Mouse (Mus musculus): Measurements from ENCODE around the gene Ing4. TPM values are rescaled to one million over a fixed set of nuclear protein-coding genes. Genes with fewer than 3 reads are reported as not detected.

Ing4 gene
- 10 to 100 TPM; 22.0 to 23.2 TPM for total RNA-seq (2021)
- long read RNA-seq, experiment 1, transcript Ing4-201 (8 exons, 1,629 nt): major isoform, 13 of 26 reads
- long read RNA-seq, experiment 1, partial matches to known transcripts: 0 of 26 reads
- long read RNA-seq, experiment 1, other reads (novel, unspliced or antisense): 11 of 26 reads
- long read RNA-seq, experiment 2, transcript Ing4-201 (8 exons, 1,629 nt): major isoform, 5 of 11 reads
- long read RNA-seq, experiment 2, partial matches to known transcripts: 1 of 11 reads
- long read RNA-seq, experiment 2, other reads (novel, unspliced or antisense): 3 of 11 reads

DNA sequence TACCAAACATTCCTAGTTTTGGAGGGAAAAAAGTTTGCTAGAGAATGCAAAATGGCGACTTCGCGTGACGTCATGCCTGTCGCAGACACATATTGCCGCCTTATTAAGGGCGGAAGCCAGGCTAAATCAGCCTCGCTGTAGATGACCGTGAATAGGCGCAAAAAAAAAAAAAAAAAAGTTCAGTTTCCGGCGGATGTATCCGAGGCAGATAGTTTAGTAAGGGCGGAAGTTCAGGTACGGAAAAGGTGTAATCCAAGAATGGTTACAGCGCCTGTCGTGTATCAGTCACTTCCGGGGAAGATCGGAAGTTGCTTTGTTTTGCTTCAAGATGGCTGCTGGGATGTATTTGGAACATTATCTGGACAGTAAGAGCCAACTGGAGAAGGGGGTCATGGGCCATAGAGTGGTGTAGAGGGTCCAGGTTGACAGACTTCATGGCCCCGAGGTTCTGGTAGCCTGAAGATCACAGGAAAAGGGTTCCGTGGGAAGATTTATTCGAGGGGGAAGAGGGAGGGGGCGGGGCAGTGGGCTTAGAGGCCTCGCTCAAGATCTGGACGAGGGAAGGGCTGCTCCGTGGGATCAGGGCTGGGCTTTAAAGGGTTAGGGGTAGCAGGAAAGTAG, at the start of gene Ing4:
Gene Ing4, plus strand, starts transcription at position 228 of the 621 bp plus-strand sequence.
- peak; percentile 94 for DNase-seq (ENCODE audit: low spot score)

DNA sequence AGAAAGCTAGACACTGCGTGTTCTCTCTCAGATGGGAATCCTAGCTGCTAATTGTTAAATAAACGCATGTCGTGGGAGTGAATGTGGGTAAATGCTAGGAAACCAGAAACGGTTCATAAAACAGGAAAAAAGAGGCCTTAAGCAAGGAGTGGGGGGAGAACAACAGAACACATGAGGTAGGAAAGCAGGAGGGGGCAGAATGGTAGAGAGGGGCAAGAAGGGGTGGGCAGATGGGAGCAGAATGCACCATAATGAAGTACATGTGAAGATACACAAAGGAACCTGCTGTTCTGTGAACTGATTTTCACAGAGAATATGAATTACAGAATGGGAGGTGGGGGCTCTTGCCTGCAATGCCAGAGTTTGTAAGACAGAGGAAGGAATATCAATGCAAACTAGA, 47.3 kb upstream of the Ing4 start:
- DNase-seq (ENCODE audit: low spot score): no peak

DNA sequence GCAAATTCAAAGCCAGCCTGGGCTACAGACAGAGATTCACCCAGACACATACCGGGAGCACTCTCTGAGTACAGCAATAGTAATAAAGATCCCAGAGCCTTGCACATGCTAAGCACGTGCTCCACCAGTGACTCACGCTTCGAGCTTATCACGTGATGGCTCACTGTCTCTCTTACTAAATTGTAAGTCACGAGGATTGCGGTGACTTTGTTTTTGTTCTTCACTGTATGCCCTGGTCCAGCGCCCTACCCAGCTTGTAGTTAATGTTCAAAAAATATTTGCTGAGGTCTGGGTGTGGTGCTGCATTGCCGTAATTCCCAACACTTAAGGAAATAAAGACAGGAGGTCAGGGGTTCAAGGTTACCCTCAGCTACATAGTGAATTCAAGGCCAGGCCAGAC, 46.2 kb upstream of the Ing4 start:
- DNase-seq (ENCODE audit: low spot score): no peak

DNA sequence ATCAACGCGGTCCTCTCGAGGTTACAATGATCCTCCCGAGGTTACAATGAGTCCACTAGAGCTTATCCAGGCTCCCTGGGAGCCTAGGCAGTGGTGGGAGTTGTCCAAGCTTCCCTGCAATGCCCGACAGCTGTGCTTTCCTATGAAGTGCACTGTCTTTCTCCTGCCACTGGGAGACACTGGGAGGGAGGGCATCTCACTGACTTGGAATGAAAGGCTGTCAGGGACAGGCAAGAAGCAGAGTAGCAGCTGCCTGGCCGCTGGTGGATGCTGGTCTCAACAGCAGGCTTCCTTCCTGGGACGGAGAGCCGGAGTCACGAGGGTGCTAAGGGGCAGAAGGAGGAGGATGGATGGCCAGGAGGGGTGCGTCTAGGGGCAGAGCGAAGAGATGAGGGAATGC, 45.7 kb upstream of the Ing4 start:
- no peak for DNase-seq (ENCODE audit: low spot score)

DNA sequence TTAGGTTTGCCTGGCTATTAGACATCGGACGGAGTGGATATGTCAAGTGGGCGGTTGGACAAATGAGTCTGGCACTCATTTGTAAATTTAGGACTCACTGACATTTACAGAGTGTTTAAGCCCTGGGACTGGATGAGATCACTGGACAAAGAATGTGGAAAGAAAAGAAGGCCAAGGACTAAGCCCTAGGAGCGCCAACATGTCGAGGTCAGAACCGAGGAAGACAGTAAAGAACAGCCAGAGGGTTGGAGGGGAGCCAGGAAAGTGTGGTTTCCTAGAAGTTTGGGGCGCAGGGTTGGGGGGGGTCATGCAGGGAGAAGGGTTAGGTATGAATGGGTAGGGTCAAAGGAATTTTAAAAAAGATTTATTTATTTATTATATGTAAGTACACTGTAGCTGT, 44.3 kb upstream of the Ing4 start:
- DNase-seq (ENCODE audit: low spot score): no peak

DNA sequence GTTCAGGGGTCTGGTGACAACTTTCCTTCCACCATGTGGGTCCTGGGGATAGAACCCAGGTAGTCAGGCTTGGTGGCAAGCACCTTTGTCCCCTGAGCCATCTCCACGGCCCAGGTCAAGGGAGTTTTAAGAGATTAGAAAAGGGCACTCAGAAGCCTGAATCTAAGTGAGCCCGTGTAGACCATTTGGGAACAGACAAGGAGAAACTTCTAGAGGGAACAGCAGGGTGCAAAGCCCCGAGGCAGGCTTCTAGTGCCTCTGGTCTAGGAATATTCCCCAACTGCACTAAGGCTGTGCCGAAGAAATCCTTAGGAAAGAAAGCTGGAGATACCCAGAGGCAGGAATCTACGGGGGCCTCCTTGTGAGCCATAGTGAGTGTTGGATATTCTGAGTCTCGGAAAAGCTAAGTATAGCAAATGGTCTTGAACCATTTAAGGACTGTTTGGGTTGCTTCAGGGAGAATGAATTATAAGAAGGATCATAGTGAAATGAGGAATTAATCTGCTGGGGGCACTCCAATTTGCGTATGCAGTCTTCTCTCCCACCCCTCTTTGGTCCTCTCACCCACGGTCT, 43.6 kb upstream of the Ing4 start:
- DNase-seq (ENCODE audit: low spot score): no peak

DNA sequence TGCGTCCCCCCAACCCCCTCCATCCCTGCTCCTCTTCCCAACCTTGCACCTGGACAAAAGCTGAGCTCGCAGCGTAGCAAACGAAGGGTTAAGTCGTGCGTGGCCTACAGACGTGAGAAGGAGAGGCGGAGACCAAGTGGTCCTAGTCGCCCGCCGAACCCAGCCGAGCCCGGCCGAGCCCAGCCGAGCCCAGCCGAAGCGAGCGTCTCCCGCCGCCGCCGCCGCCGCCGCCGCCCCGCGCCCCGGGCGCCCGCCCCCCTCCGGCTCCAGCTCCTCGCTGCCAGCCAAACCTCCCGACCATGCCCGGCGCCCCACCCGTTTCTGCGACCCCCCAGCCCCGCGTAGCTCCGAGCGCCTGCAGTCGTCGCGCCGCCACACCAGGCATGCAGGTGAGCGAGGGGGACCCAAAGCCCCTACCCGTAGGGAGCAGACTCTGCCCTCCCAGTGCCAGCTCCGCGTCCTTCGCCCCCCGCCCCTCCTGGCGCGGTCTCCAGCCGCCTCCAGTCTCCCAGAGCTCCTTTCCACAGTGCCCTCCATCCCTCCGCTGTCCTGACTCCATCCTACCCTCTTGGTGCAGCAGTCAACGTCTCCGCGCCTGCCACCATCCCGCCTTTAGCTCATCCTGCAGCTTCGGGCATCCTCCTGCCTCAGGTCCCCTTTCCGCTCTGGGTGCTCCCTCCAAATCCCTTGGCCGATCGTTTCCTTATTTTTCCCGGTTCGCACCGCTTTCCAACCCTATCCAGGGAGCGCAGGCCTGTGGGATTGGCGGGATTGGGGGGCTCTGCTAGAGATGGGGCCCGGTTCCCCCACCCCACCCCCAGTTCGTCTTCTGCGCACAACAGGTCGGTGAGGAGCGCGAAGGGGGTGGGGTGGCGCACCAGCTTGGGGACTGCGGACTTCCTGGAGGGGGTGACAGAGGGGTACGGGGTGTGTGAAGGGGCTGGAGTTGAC, 42.7 kb upstream of the Ing4 start, which contains the start of gene Pianp:
Gene Pianp, plus strand, starts transcription at position 144 of the 951 bp plus-strand sequence.
- DNase-seq (ENCODE audit: low spot score): peak; percentile 57

DNA sequence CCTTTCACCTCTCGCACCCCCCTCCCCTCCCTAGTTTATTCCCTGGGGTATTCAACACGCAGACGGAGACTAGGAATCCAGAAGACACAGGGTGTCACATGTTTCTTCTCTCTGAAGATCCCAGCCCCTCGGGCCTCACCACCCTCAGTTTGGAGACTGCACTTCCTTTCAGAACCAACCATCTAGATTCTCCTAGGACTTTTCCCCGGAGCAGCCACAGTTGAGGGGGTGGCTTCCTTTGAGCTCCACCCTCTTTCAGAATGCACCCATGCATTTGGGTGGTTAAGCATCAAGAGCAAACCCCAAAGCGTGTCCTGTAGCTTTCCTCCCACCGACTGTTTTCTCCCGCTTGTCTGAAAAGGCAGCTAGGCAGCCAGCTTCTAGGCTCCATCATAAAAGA, 41.5 kb upstream of the Ing4 start:
- DNase-seq (ENCODE audit: low spot score): no peak

DNA sequence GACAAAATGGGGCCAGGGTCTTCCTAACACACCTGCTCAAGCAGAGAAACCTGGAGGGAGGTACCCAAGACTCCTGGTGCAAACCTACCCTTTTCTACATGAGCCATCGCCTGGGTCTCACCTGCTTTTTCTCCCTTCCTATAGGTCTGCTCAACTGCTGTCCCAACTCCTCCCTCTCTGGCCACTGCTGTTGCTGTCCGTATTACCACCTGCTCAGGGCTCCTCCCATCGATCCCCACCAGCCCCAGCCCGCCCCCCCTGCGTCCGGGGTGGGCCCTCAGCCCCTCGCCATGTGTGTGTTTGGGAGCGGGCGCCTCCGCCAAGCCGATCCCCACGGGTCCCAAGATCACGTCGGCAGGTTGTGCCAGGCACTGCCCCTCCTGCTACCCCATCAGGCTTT, 40.5 kb upstream of the Ing4 start:
- DNase-seq (ENCODE audit: low spot score): no peak

DNA sequence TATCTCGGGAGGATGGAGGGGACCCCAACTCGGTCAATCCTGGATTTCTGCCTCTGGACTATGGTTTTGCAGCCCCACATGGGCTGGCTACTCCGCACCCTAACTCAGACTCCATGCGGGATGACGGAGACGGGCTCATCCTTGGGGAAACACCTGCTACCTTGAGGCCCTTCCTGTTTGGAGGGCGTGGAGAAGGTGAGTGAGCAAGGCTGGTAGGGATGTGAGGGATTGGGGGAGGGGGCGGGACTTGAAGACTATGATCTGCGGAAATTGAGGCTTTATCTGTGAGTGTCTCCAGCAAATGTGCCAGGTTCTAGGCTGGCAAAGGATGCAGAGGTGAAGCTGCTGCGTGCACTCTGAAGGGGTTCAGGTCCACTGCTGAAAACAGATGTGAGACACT, 40.0 kb upstream of the Ing4 start:
- DNase-seq (ENCODE audit: low spot score): no peak

DNA sequence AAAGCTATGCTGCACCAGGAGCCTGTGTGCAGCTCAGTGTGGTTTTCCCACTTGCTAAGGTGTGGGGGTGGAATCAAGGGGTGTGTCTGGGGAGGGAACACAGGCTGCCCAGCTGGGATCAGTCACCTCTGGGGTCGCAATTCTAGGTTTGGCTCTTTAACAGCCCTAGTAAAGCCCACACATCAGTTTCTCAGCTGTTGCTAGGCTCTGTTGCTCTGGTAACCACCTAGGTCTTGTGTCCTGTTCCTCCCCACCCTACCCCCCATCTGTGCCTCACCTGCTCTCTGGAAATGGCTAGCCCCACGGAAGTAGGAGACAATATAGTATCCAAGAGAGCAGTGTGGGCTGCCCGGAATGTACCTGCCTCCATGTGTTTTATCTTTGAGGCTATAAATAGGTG, 35.9 kb upstream of the Ing4 start:
- DNase-seq (ENCODE audit: low spot score): no peak

DNA sequence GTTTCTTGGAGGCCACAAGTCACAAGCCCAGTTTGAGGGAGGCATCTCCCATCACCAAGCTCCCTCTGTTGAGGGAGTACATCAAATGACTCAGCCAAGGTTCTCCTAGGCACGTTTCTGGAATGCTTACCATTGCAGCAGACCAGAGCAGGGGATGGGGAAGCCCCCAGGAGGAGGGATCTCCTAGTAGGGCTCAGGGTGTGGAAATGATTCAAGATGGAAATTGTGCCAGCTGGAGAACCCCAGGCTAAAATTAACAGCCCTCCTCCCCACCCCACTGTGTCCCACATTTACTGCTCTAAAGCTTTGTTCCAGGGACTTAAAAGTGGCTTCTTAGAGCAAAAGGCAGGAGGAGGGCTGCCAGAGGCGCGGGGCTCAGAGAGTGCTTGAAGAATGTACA, 34.5 kb upstream of the Ing4 start:
- DNase-seq (ENCODE audit: low spot score): no peak

DNA sequence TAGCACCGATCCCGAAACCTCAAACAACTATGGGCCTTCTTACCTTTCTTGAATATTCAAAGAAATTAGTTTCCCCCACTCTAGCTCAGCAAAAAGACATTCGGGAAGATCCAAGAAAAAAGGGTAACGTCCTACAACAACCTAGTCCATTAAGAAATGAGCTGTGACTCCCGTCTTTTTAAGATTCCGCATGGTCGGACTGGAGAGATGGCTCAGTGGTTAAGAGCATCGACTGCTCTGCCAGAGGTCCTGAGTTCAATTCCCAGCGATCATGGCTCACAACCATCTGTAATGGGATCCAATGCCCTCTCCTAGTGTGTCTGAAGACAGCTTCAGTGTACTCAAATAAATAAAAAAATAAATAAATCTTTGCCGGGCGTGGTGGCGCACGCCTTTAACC, 31.5 kb upstream of the Ing4 start:
- no peak for DNase-seq (ENCODE audit: low spot score)

DNA sequence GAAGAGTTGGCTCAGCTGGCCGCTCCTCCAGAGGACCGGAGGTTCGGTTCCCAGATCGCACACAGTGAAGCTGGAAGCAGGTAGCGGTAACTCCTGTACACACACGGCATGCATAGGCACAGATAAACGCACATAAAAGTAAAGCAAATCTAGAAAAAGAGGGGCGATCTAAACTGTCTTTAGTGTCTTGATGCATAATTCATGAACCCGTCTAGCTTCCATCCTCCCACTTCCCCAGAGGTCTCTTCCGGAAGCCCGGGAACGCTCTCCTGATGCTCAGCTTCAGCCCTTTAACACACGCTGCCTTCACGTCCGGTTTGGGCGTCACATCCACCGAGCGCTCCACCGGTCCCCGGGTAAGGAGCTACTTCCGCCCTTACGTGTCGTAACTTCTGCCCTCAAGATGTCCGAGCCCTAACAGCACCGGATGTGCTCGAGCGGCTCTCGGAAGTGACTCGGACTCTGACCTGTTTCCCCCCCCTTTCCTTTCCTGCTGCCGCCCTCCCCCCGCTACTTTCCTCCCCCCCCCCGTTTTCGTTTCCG, 30.9 kb upstream of the Ing4 start:
- peak; percentile 99 for DNase-seq (ENCODE audit: low spot score)

DNA sequence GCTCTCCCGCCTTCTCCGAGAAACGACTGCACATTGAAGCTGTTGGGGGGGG, 30.6 kb upstream of the Ing4 start, which contains the start of gene Zfp384:
Gene Zfp384, plus strand, starts transcription at position 17 of the 52 bp plus-strand sequence.
- no peak for DNase-seq (ENCODE audit: low spot score)

DNA sequence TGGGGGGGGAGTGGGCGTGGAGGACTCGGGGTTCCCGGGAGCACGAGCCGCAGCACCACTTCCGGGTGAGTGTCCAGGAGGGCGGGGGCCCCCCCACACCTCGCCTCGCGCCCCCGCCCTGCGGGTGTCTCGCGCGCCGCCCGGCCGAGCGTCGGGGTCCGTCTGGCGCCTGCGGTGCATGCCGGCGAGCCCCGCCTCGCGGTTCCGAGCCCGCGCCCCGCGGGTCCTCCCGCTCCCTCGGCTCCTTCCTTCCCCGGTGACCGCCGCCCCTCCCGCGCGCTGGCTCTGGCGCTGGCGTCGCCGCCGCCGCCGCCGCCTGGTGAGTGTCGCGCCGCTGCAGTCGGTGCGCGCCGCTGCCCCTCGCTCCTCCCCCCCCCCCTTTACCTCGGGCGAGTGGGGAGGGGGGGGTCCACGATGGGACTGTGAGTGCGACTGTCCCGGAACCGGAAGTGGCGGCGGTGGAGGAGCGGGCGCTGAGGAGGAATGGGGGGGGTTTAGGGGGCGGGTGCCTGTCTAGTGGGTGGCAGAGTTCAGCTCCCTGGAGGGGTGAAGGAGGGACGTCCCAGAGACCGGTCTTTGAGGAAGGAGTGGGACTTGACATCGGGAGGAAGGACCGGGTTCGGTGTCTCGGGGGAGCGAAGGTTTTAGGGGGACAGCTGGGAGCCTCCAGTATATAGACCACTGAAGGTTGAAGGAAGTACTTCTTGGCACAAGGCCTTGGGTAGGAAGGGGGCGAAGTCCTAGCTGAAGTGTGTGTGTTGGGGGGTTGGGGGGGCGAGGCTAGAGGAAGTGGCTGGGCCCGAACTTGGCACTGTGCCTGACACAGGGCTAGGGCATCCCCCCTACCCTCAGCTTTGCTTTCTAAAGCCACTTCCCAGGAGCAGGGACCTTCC, 30.1 kb upstream of the Ing4 start:
- DNase-seq (ENCODE audit: low spot score): peak; percentile 74

DNA sequence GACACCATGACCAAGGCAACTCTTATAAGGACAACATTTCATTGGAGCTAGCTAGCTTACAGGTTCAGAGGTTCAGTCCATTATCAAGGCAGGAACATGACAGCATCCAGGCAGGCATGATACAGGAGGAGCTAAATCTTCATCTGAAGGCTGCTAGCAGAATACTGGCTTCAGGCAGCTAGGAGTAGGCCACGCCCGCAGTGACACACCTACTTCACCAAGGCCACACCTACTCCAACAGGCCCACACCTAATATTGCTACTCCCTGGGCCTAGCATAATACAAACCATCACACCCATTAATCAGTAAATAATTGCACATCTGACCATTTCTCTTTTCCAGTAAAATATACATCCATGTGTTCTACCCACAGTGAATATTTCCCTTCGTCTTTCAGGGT, 21.9 kb upstream of the Ing4 start:
- DNase-seq (ENCODE audit: low spot score): no peak

DNA sequence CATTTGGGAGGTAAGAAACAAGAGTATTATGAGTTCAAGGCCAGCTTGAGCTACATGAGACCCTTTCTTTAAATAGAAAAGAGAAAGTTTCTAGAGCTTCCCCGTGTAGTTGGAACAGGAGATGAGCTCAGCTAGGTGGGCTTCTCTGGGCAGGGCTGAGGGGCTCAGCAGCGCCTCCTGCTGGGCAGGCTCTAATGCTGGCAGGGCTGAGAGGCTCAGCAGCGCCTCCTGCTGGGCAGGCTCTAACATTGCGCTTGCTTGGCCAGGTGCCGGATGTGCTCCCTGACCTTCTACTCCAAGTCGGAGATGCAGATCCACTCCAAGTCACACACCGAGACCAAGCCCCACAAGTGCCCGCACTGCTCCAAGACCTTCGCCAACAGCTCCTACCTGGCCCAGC, 9.0 kb upstream of the Ing4 start:
- DNase-seq (ENCODE audit: low spot score): peak; percentile 30

DNA sequence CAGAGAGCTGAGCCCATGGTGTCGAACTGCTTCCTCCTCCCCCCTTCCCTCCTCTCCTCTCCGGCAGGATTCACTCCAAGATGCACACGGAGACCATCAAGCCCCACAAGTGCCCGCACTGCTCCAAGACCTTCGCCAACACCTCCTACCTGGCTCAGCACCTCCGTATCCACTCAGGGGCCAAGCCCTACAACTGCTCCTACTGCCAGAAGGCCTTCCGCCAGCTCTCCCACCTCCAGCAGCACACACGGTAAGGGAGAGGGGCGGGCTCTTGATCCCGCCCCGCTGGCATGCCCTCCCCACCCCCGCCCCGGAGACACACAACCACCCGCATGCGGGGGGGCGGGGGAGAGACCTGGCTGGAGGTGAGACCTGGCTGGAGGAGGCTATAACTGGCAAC, 8.0 kb upstream of the Ing4 start:
- no peak for DNase-seq (ENCODE audit: low spot score)

DNA sequence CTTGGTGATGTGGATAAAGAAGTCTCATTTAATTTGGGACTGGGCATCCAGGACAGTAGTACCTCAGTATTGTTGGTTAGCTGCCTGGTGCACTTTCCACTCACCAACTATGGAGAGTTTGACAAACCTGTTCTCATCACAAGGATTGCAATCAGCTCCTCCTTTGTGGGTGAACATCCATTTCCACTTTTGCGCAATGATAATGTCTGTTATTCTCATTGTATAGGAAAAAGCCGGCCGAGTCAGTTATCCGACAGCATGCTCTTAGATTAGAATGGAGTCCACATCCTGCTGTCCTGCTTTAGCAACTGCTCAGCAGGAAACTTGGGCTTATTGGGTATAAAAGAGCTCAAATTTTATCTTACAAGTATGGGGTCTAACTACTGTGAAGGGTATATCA, 894 bp upstream of the Ing4 start:
- DNase-seq (ENCODE audit: low spot score): no peak

DNA sequence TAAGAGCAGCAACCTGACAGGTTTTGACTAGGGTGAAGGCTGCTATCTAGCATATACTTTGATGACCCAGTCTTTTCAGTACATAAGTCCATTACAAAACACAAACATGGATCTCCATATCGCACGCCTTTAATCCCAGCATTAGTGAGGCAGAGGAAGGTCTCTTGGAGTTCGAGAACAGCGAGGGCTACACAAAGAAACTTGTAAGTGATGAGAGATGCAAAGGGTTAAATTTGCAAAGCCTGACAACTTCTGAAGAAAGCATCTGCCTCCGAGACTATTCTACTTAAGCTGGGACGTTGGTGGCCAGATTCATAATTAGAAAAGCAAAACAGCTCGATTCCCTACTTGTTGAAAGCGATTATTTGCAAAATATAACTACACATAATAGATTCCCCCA, 429 bp upstream of the Ing4 start:
- no peak for DNase-seq (ENCODE audit: low spot score)
